Mouse (Mus musculus) ovary, adult 18-20 months (tissue): ENCODE measurements around the gene Gm136.
A peak's percentile ranks its signal among the peaks of the same experiment; 100 is the strongest.
"Not testable (repeated sequence)": the region's sequence is repeated elsewhere in the genome, so short reads cannot be mapped to it uniquely, and the experiment has no call there.

Experiments used
- DNase-seq: peaks from one replicate; pipeline ENCODE4 v3.0.0; 2022; ENCODE audit warnings: low spot score, mixed read lengths

Gm136 gene

DNA sequence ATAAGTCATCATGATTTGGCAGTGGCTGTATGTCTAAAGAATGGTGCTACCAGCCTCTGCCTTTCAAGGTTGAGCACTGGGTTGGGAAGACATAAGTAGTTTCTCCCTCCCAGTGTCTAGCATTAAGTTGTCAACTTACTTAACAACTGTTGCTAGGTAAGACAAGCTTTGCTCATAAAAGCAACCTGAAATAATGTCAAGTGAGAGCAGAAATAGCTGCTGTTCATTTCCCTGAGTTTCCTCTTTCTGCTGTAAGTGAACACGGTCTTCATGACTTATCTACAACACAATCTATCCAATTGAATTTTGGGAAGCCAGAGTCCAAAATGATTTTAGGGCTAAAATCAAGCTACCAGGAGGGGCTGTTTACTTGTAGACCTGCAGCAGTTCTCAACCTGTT, at the start of gene Gm136:
Gene Gm136 (minus strand): TSS at position 101 of the 400 bp plus-strand sequence.
- DNase-seq = no peak

- no peak for DNase-seq
Observed at GRCm38 (mm10) chr4:34801166-34802034, 45.3 kb upstream of the Gm136 start.

GRCm38 (mm10) chr4:34798005-34798404, 41.9 kb upstream of the Gm136 start:
- DNase-seq = no peak

DNA sequence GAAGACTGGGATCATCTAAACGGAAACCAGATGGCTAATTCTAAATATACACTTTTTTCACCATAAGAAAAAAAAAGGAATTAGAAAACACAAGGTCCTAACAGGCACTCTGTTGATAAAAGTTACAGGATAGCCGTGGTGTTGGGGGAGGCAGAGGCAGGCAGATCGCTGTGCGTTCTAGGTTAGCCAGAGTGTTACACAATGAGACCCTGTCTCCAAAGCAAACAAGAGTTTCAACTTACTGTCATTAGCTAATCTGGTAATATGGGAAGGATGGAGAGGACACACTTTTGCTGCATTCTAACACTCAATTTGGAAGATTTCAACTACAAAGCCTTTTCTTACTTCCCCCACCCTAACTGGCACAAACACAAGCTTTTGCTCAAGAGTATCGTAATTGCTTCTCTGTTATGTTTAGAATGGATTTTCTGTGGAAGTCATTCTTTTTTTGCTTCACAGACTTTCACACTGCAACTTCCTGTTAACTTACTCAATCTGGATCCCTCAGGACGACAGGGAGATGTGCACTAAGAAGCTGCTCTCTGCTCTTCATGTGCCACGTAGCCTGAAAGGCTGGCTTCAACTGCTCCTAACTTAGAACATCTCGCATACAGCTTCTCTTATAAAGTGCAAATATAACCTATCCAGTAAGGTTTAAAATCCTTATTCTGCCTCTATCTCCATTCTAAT, 41.4 kb upstream of the Gm136 start:
- DNase-seq = no peak

GRCm38 (mm10) chr4:34796294-34796693, 40.2 kb upstream of the Gm136 start:
- DNase-seq = no peak

GRCm38 (mm10) chr4:34786476-34786875, 30.4 kb upstream of the Gm136 start:
- no peak for DNase-seq

DNA sequence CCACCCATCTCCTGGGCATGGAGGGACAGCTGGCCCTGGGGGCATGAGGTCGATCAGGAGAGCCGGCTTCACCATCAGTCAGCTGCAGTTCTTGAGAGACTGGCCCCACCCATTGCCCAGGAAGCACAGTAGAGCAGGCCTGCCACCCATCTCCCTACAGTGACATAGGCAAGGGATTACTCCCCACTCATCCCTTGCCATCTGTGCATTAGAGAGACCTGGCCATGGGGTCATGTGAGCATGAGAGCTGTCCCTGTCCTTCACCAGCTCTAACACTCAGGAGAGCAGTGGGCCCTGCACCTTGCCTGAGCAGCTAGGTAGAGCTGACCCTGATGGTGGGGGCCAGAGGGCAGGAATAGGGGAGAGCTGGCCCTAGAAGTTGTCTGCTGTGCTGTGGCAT, 29.6 kb upstream of the Gm136 start:
- no peak for DNase-seq

- DNase-seq = no peak
Observed at GRCm38 (mm10) chr4:34784865-34785264, 28.8 kb upstream of the Gm136 start.

- DNase-seq = no peak
Observed at GRCm38 (mm10) chr4:34782730-34783129, 26.7 kb upstream of the Gm136 start.

DNA sequence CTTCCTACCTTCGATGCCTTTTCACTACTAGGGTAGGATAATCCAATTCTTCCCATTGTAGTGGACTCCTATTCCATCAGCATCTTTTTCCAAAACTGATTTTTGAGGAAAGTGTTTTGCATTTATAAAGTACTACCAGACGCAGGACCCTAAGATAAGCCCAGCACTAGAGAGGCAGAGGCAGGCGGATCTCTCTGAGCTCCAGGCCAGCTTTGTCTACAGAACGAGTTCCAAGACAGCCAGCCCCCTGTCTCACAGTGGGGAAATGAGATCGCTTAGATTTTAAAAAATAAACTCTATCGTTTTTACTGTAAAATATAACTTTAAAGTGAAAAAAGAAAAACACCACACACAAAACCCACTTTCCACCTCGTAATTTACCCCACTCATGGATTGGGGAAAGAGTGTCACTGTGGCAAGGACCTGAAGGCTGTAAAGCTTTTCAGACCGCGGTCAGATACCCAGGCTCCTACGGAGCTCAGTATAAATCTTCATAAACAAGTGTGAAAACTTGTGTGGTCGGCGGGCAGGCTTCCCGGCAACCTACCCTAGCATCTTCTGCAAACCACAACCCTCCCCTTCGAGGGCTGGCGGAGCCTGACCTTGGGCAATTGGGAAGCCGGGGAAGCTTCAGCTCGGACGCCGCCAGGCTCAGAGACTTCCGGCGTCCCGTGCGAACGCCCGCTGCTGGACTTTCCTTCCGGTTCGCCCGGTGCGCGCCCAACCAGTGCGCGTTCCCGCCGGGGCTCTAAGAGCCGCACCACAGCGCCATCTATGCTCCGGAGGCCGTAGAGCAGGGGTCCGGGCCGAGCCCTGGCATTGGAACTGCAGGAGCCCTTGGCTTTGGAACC, 21.8 kb upstream of the Gm136 start, which contains the start of gene Smim8:
Gene Smim8 (minus strand): TSS at position 747 of the 851 bp plus-strand sequence.
- DNase-seq = peak; percentile 82

DNA sequence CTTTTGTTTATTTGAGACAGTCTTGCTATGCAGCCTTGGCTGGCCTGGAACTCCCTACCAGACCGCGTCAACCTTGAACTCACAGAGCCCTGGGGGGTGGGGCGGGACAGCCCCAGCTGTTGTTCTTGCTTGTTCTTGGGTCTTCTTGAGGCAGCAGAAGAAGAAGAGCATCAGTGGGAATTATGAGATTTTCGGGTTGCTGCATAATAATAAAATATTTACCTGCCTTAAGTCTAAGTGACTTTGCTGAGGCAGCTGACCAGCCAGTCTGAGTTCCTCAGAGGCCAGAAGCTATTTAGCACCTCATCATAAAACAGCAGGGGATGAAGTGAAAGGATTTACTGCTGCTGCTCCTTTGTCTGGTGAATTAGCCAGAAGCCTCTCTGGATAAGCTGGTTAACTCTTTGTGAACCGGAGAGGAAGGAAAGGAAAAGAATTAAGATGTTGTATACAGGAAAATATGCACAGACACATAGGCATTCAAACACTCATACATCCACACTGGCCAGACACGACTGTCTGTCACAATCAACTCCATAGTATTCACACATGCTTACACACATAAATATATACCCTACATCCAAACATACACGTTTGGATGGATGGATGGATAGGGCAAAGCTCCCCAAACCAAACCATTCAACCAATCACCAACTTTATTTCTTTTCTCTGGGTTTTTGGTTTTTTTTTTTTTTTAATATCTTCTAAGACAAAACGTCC, 15.7 kb upstream of the Gm136 start:
- no peak for DNase-seq

GRCm38 (mm10) chr4:34749236-34749635, 6.8 kb downstream of the Gm136 start:
- DNase-seq = peak; percentile 2

DNA sequence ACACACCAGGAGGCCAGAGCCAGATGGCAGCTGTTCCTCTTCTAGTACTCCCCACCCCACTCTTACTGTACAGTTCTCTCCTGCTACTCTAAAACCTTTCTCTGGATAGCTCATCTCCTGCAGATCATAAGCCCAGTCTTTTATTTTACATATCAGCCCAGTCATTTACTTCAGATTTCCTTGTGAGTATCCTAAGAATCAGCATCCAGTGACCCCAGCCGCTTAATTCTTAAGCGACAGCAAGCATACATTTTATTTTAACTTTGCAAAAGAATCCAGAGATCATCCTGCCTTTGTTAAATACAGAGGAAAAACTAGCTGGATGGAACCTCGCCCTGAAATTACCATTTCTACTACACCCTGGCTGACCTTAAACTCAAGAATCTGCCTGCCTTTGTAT, 21.6 kb downstream of the Gm136 start:
- no peak for DNase-seq

GRCm38 (mm10) chr4:34733415-34733814, 22.6 kb downstream of the Gm136 start:
- DNase-seq = not testable (repeated sequence)

- DNase-seq = peak; percentile 63
Observed at GRCm38 (mm10) chr4:34729851-34730341, 26.2 kb downstream of the Gm136 start, which contains the start of gene Cfap206. TSS of gene Cfap206 (minus strand) at chr4:34730206.

- not testable (repeated sequence) for DNase-seq
Observed at GRCm38 (mm10) chr4:34725710-34726109, 30.4 kb downstream of the Gm136 start.

DNA sequence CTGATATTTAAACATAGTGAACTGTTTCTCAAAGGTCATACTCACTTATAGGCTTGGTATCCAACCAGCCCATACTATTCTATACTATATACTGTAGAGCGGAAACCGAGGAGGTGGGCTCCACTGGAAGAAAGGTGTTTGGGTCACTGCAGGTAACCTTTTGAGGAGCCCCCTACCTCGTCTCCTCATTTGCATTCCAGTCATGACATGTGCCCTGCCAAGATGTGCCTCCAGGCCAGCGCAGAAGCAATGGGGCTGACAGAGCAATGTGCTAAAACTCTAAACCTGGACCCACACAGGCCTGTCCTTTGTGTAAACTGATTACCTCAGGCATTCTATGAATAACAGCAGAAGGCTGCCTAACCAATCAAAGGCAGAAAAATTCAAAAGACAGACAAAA, 31.8 kb downstream of the Gm136 start:
- no peak for DNase-seq

DNA sequence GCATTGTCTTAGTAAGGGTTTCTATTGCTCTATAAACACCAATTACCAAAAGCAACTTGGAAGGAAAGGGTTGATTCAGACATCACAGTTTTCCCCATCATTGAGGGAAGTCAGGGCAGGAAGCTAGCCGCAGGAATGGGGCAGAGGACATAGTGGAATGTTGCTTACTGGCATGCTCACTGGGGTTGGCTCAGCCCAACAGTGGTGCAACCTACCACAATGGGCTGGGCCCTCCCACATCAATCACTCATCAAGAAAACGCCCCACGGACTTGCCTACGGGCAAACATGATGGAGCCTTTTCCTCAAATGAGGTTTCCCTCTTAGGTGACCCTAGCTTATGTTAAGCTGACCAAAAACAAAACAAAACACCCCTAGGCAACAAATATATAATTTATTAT, 32.9 kb downstream of the Gm136 start:
- DNase-seq = no peak

GRCm38 (mm10) chr4:34720127-34720895, 35.8 kb downstream of the Gm136 start:
- no peak for DNase-seq

GRCm38 (mm10) chr4:34719421-34719820, 36.6 kb downstream of the Gm136 start:
- no peak for DNase-seq

GRCm38 (mm10) chr4:34715062-34715461, 41.0 kb downstream of the Gm136 start:
- no peak for DNase-seq
